Mouse (Mus musculus): ENCODE measurements around the gene Ank. TPM values are rescaled to one million over a fixed set of nuclear protein-coding genes. Genes with fewer than 3 reads are reported as not detected.
"Not testable (repeated sequence)": the region's sequence is repeated elsewhere in the genome, so short reads cannot be mapped to it uniquely, and the experiment has no call there.

The Ank gene
- total RNA-seq, 1 experiment from 2014 or later: 4.1 TPM

DNA sequence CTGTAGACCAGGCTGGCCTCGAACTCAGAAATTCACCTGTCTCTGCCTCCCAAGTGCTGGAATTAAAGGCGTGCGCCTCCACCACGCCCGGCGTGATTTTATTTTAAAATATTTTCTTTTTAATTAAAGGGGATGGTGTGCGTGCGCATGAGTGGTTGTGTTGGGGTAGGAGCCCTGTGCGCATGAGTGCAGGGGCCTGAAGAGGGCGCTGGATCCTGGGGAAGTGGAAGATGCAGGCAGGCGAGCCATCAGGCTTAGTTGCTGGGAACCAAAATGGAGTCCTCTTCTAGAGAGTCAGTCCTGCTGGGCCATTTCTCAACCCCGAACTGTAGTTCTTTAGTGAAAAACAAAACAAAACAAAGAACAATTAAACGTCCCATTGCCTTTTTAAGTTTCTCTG is 2.6 kb upstream of the Ank start:
- no peak for ATAC-seq (ENCODE audit: extremely low read depth, insufficient number of reproducible peaks, low FRiP score, poor library complexity, severe bottlenecking)

DNA sequence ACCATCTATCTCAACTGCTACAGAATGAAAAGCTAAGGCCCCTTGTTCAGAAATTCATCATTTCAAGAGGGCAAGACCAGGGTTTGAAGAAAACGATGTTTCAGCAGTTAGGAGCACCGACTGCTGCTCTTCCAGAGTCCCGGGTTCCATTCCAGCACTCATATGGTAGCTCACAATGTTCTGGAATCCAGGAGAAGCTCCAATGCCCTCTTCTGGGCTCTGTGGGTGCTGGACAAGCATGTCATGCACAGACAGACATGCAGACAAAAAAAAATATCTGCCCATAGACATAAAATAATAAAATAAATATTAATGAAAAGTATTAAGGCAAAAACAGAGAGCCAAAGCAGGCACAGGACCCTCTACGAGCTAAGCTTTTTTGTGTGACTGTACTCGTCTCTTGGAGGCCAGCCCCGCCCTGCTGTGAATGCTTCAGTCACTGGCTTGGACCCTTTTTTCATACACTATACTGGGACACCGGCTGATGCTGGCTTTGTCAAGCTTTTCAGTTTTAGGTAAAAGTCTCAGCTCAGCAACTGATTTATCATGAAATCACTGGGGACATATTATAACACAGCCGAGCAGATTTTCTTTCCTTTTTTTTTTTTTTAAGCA is 979 bp upstream of the Ank start:
- ATAC-seq (ENCODE audit: extremely low read depth, insufficient number of reproducible peaks, low FRiP score, poor library complexity, severe bottlenecking): no peak

- 0 out of 2 replicates have a peak, but pooled peaks have one; percentile 17 for ATAC-seq (ENCODE audit: extremely low read depth, insufficient number of reproducible peaks, low FRiP score, poor library complexity, severe bottlenecking)
Measured at GRCm38 (mm10) chr15:27467081-27467491, 609 bp downstream of the Ank start.

DNA sequence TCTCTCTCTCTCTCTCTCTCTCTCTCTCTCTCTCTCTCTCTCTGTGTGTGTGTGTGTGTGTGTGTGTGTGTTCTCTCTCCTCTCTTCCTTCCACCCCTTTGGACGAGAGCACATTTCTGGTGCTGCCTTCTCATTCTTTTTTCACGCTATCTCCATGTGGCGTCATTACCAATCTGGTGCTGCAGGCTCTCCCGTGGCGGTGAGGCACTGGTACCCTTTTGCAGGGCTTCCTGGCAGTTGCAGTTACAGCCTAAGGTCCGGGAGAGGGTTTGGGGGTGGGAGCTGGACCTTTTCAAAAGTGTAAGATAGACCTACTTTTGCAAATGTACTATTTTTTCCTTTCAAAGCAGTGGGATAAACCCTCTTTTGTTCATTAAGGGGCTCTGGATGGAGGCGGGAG is 1.2 kb downstream of the Ank start:
- no peak for ATAC-seq (ENCODE audit: extremely low read depth, insufficient number of reproducible peaks, low FRiP score, poor library complexity, severe bottlenecking)

GRCm38 (mm10) chr15:27468822-27469488 is 2.5 kb downstream of the Ank start:
- ATAC-seq (ENCODE audit: extremely low read depth, insufficient number of reproducible peaks, low FRiP score, poor library complexity, severe bottlenecking): no peak

DNA sequence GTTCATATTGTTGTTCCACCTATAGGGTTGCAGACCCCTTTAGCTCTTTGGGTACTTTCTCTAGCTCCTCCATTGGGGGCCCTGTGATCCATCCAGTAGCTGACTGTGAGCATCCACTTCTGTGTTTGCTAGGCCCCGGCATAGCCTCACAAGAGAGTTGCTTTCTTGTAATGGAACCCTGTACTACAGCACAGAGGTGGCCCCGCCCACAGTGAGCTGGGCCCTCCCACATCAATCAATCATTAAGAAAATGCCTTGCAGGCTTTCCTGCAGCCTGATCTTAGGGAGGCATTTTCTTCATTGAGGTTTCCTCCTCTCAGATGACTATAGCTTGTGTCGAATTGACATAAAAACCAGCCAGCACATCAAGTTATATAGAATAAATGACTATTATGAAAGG is 3.9 kb downstream of the Ank start:
- not testable (repeated sequence) for ATAC-seq (ENCODE audit: extremely low read depth, insufficient number of reproducible peaks, low FRiP score, poor library complexity, severe bottlenecking)

DNA sequence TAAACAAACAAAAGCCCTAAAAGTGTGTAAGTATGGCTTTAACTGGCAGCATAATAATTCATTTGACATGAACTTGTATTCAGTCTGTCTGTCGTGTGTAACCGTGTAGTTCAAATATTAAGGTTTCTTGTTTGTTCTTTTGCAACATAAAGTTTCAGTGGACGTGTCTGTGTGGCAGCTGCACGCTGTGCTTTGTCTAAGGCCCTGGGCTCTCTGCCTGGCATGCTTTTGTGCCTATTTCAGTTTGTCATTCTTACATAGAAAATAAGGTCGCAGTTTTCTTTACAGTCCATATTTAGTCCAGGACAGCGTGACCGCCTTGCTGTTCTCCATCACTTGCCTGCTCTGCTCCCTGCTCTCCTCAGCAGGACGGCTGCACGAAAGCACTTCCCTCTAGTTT is 5.8 kb downstream of the Ank start:
- no peak for ATAC-seq (ENCODE audit: extremely low read depth, insufficient number of reproducible peaks, low FRiP score, poor library complexity, severe bottlenecking)

- no peak for ATAC-seq (ENCODE audit: extremely low read depth, insufficient number of reproducible peaks, low FRiP score, poor library complexity, severe bottlenecking)
Measured at GRCm38 (mm10) chr15:27475988-27476387, 9.5 kb downstream of the Ank start.

GRCm38 (mm10) chr15:27476671-27477070 is 10.2 kb downstream of the Ank start:
- no peak for ATAC-seq (ENCODE audit: extremely low read depth, insufficient number of reproducible peaks, low FRiP score, poor library complexity, severe bottlenecking)

DNA sequence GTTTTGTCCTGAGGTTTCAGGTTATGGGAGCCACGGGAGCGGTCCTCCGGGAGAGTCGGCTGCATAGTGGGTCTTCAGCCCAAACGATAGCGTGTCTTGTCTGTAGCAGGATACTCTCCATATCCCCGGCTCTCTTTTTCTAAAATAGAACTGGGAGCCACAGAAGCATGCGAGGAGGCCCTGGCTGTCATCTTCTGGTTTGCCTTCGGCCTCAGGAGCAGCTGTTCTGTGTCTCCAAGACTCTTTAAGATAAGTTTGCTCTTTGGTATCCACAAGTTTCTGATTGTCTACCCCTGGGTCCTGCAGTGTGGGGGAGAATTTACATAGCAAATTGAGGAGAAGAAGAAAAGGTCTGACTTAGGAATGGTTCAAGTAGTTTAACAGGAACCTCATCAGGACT is 10.7 kb downstream of the Ank start:
- no peak for ATAC-seq (ENCODE audit: extremely low read depth, insufficient number of reproducible peaks, low FRiP score, poor library complexity, severe bottlenecking)

DNA sequence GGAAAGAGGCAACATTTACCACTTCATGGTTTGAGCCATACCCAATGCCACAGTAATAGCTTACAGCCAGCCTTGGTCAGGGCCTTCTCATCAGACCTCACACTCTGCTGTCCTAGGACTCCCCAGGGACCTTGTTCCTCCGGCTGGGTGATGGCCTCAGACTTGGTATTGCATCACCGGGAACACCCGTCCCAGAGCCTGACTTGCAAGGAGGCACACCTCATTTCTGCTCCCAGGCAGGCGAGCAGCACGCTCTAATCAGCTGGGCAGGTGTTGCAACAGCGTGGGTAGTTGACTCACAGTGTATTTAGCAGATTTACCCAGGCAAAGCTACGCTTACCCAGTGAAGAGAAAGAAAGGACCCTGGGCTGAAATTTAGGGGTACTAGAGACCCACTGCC is 11.2 kb downstream of the Ank start:
- no peak for ATAC-seq (ENCODE audit: extremely low read depth, insufficient number of reproducible peaks, low FRiP score, poor library complexity, severe bottlenecking)

DNA sequence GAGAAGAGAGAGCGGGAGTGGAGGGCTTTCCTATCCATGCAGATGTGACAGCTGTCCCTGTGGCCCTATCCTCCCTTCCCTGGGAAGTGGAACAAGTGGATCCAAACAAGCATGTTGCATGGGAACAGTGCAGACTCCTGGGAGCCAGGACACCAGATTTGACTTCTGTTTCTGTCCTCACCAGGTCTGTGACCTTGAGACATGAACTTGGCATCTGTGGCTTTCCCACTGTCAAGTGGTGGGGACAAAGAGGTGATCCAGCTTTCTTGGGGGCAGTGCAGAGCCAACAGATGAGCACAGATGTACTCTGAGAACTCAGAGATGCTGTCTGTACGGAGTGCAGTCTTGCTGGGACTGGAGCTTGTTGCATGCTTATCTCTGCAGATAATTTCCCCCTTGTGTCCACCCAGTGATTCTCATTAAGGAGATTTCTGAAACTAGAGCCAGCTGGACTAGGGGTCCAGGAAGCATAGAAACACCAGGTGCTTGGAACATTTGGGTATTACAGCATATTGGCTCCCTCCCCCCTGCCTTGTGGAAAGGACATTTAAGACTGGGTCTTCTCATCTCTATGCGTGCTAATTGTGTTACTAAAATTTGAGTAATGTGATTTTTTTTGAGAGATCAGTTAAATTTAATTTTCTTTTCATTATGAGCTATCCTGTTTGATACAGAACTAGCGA is 14.0 kb downstream of the Ank start:
- ATAC-seq (ENCODE audit: extremely low read depth, insufficient number of reproducible peaks, low FRiP score, poor library complexity, severe bottlenecking): no peak

DNA sequence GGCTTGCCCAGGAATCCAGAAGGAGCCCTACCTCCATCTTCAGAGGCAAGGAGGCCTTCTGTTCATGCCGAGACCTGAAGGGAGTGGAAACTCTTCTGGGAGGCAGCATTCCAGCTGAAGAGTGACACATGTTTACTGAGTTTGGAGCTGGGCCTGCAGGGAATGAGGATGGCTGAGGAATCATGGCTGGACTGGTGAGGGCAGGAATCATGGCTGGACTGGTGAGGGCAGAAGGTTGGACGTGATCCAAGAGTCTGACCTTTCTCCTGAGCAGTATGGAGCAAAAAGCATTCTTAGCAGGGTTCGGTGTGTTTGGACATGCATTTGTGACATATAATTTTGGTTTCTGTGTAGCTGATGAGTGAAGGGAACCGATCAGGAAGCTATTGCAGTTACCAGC is 15.5 kb downstream of the Ank start:
- no peak for ATAC-seq (ENCODE audit: extremely low read depth, insufficient number of reproducible peaks, low FRiP score, poor library complexity, severe bottlenecking)

DNA sequence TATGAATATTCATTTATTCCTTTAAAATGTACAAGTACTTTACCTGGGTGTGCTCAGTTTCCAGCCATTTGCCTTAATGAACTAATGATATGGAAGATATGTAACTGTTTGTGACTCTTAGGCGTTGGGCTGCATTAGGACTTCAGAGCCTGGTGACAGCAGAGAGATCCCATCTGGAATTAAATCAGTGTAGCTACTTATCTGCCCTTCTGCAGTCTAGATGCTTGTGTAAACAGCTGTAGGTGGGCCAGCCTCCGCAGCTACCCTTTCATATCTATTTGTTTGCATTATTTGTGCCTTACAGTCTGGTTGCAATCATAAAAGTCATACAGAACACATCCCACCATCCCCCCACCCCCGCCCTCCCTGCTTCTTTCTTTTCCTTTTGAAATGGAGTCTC is 16.7 kb downstream of the Ank start:
- no peak for ATAC-seq (ENCODE audit: extremely low read depth, insufficient number of reproducible peaks, low FRiP score, poor library complexity, severe bottlenecking)

DNA sequence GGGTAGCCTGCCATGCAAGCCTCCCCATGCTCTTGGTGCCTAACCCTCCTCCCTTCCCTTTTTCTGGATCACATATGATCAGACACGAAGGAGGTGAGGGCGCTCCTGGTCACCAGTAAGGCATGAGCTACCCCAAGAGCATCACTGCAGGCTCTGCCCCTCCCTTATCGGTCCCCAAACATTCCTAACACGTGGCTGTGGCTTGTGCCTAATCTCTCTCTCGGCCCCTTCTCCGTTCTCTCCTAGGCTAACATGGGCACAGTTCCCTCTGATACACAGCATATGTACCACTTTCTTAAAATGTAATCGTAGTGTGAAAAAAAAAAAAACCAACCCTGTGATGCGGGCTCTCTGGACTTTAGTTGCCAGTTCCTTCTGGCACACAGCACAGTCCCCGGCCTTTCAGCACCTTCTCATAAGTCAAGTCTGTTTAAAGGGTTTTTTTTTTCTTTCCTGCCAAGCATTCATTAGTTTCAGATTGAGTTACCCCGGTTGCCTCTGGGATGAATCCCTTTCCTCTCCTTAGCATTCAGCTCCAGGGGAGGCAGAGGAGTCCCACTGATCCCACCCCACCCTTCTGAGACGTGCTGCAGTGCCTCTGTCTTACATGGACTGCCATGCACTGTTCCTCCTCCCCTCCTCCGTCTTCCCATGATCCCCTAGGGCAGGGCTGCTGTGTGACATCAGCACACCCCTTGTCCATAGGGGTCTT is 19.2 kb downstream of the Ank start:
- no peak for ATAC-seq (ENCODE audit: extremely low read depth, insufficient number of reproducible peaks, low FRiP score, poor library complexity, severe bottlenecking)

DNA sequence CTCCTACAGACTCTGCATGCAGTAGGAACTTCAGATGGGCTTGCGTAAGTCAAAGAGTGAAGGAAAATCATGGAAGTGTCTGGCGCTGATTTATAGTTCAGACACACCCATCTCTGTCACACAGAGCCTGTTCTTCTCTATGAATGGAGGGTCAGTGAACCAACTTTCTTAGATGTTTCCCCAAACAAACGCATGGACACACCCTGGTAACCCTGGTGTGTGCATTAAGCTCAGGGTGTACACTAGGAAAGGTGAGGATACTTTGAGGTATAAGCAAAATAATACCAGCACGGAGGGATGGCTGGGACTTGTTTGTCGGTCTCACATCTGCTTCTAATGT is 19.8 kb downstream of the Ank start:
- no peak for ATAC-seq (ENCODE audit: extremely low read depth, insufficient number of reproducible peaks, low FRiP score, poor library complexity, severe bottlenecking)

DNA sequence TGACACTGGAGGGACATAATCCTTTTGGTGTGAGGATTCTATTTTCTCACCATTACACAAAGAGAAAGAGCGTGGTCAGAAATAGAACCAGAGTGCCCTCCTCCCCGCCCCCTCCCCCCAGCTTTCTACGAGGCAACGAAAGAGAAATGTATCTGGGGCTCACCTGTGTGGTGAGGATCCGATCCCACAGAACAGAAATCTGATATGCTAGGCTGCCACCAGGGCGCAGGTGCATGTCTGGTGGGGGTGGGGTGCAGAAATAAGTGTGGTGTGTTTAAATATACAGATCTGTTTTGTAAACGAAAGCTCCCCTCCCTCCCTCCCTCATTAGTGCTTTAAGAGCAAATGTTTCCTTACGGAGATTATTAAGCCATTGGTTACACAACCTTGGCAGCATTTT is 20.6 kb downstream of the Ank start:
- no peak for ATAC-seq (ENCODE audit: extremely low read depth, insufficient number of reproducible peaks, low FRiP score, poor library complexity, severe bottlenecking)

GRCm38 (mm10) chr15:27488042-27488441 is 21.6 kb downstream of the Ank start:
- ATAC-seq (ENCODE audit: extremely low read depth, insufficient number of reproducible peaks, low FRiP score, poor library complexity, severe bottlenecking): no peak

GRCm38 (mm10) chr15:27490676-27491075 is 24.2 kb downstream of the Ank start:
- no peak for ATAC-seq (ENCODE audit: extremely low read depth, insufficient number of reproducible peaks, low FRiP score, poor library complexity, severe bottlenecking)
